Mouse (Mus musculus): Measurements from ENCODE around the gene Abcf1. TPM values are rescaled to one million over a fixed set of nuclear protein-coding genes. Genes with fewer than 3 reads are reported as not detected.
A peak's percentile ranks its signal among the peaks of the same experiment; 100 is the strongest.
"Not testable (repeated sequence)": the region's sequence is repeated elsewhere in the genome, so short reads cannot be mapped to it uniquely, and the experiment has no call there.

Gene Abcf1
- polyA plus RNA-seq (2012; ENCODE audit: insufficient read depth, insufficient read length, missing spikeins): 96.1 and 104 TPM in 2 replicates

- H3K4me1 ChIP-seq (ENCODE audit: control insufficient read depth, insufficient read depth, low read length): peaks cover 15% of the 10 kb centered on the region
- H3K27ac ChIP-seq (ENCODE audit: insufficient read depth, low read depth, low read length): peak within 1 kb of the TSS; percentile 63
- no peak for TF ChIP-seq POLR2A (IDR thresholded peaks at IDR 0.05; ENCODE audit: borderline replicate concordance, low read depth, low read length)
- TF ChIP-seq CTCF (IDR thresholded peaks at IDR 0.05; ENCODE audit: low read depth, low read length): no peak
- H3K4me3 ChIP-seq (ENCODE audit: insufficient read depth, low read length): peak within 1 kb of the TSS; percentile 87
Measured at GRCm38 (mm10) chr17:35969418-35970389, at the start of gene Abcf1. Gene Abcf1 (minus strand): TSS chr17:35969761.

- peaks cover 23% of the 10 kb centered on the region for H3K4me1 ChIP-seq (ENCODE audit: control insufficient read depth, insufficient read depth, low read length)
- no peak overlapping the region for H3K27ac ChIP-seq (ENCODE audit: insufficient read depth, low read depth, low read length)
- no peak for TF ChIP-seq CTCF (IDR thresholded peaks at IDR 0.05; ENCODE audit: low read depth, low read length)
- TF ChIP-seq POLR2A (IDR thresholded peaks at IDR 0.05; ENCODE audit: borderline replicate concordance, low read depth, low read length): no peak
- no peak overlapping the region for H3K4me3 ChIP-seq (ENCODE audit: insufficient read depth, low read length)
Measured at GRCm38 (mm10) chr17:36018979-36019378, 49.4 kb upstream of the Abcf1 start.

GRCm38 (mm10) chr17:36017046-36017445 is 47.5 kb upstream of the Abcf1 start:
- H3K27ac ChIP-seq (ENCODE audit: insufficient read depth, low read depth, low read length): no peak overlapping the region
- peaks cover 8% of the 10 kb centered on the region for H3K4me1 ChIP-seq (ENCODE audit: control insufficient read depth, insufficient read depth, low read length)
- TF ChIP-seq CTCF (IDR thresholded peaks at IDR 0.05; ENCODE audit: low read depth, low read length) (no peak), POLR2A (IDR thresholded peaks at IDR 0.05; ENCODE audit: borderline replicate concordance, low read depth, low read length) (no peak)
- no peak overlapping the region for H3K4me3 ChIP-seq (ENCODE audit: insufficient read depth, low read length)

DNA sequence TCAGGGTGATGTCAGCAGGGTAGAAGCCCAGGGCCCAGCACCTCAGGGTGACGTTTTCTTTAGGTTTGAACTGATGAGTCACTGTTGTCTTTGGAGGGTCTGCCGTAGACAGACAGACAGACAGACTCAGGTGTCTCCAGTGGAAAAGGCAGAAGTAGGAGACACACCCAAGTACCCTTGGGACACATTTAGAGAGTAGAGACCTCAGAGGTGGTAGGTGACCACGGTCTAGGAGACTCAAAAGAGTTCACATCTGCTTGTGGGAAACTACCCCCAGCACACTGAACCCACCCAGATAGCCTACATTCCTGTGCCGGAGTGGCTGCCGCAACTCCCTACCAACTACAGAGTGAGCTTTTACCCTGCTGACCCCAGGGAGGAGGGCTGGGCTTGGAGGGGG is 45.4 kb upstream of the Abcf1 start:
- no peak for TF ChIP-seq POLR2A (IDR thresholded peaks at IDR 0.05; ENCODE audit: borderline replicate concordance, low read depth, low read length)
- no peak for TF ChIP-seq CTCF (IDR thresholded peaks at IDR 0.05; ENCODE audit: low read depth, low read length)
- Histone ChIP-seq H3K27ac (ENCODE audit: insufficient read depth, low read depth, low read length) (no peak overlapping the region), H3K4me3 (ENCODE audit: insufficient read depth, low read length) (no peak overlapping the region), H3K4me1 (ENCODE audit: control insufficient read depth, insufficient read depth, low read length) (peaks cover under 1% of the 10 kb centered on the region)

- not testable (repeated sequence) for H3K27ac ChIP-seq (ENCODE audit: insufficient read depth, low read depth, low read length); H3K4me3 ChIP-seq (ENCODE audit: insufficient read depth, low read length)
Measured at GRCm38 (mm10) chr17:36004409-36004808, 34.8 kb upstream of the Abcf1 start.

GRCm38 (mm10) chr17:36003331-36003730 is 33.8 kb upstream of the Abcf1 start:
- TF ChIP-seq POLR2A (IDR thresholded peaks at IDR 0.05; ENCODE audit: borderline replicate concordance, low read depth, low read length) (no peak), CTCF (IDR thresholded peaks at IDR 0.05; ENCODE audit: low read depth, low read length) (no peak)
- Histone ChIP-seq H3K4me3 (ENCODE audit: insufficient read depth, low read length) (no peak overlapping the region), H3K27ac (ENCODE audit: insufficient read depth, low read depth, low read length) (no peak overlapping the region), H3K4me1 (ENCODE audit: control insufficient read depth, insufficient read depth, low read length) (peaks cover 25% of the 10 kb centered on the region)

More at GRCm38 (mm10) chr17:36004409-36004808, 34.8 kb upstream of the Abcf1 start:
- H3K4me1 ChIP-seq (ENCODE audit: control insufficient read depth, insufficient read depth, low read length): peaks cover 21% of the 10 kb centered on the region

- Histone ChIP-seq H3K4me3 (ENCODE audit: insufficient read depth, low read length) (no peak overlapping the region), H3K27ac (ENCODE audit: insufficient read depth, low read depth, low read length) (no peak overlapping the region), H3K4me1 (ENCODE audit: control insufficient read depth, insufficient read depth, low read length) (peaks cover 25% of the 10 kb centered on the region)
- TF ChIP-seq POLR2A (IDR thresholded peaks at IDR 0.05; ENCODE audit: borderline replicate concordance, low read depth, low read length) (no peak), CTCF (IDR thresholded peaks at IDR 0.05; ENCODE audit: low read depth, low read length) (no peak)
Measured at GRCm38 (mm10) chr17:36001966-36002365, 32.4 kb upstream of the Abcf1 start.

GRCm38 (mm10) chr17:36001121-36001897 is 31.7 kb upstream of the Abcf1 start:
- H3K4me1 ChIP-seq (ENCODE audit: control insufficient read depth, insufficient read depth, low read length): peaks cover 25% of the 10 kb centered on the region
- TF ChIP-seq CTCF (IDR thresholded peaks at IDR 0.05; ENCODE audit: low read depth, low read length) (no peak), POLR2A (IDR thresholded peaks at IDR 0.05; ENCODE audit: borderline replicate concordance, low read depth, low read length) (no peak)
- no peak overlapping the region for H3K27ac ChIP-seq (ENCODE audit: insufficient read depth, low read depth, low read length)
- H3K4me3 ChIP-seq (ENCODE audit: insufficient read depth, low read length): no peak overlapping the region

GRCm38 (mm10) chr17:36000349-36000748 is 30.8 kb upstream of the Abcf1 start:
- Histone ChIP-seq H3K4me3 (ENCODE audit: insufficient read depth, low read length) (no peak overlapping the region), H3K27ac (ENCODE audit: insufficient read depth, low read depth, low read length) (no peak overlapping the region), H3K4me1 (ENCODE audit: control insufficient read depth, insufficient read depth, low read length) (peaks cover 28% of the 10 kb centered on the region)
- TF ChIP-seq POLR2A (IDR thresholded peaks at IDR 0.05; ENCODE audit: borderline replicate concordance, low read depth, low read length) (no peak), CTCF (IDR thresholded peaks at IDR 0.05; ENCODE audit: low read depth, low read length) (no peak)

Measured in bone marrow macrophage, adult 2 months (primary cell).